Mouse (Mus musculus) bone marrow macrophage, adult 2 months (primary cell): Measurements from ENCODE around the gene Cnn3. TPM values are rescaled to one million over a fixed set of nuclear protein-coding genes. Genes with fewer than 3 reads are reported as not detected.

Experiments used
- H3K27ac ChIP-seq: 2 replicates; pipeline ENCODE4 v1.5.1; 2012; ENCODE audit warnings: low read depth, low read length; ENCODE audit not compliant: insufficient read depth
- H3K4me1 ChIP-seq: 2 replicates; pipeline ENCODE4 v1.6.1; 2012; ENCODE audit warnings: low read length; ENCODE audit not compliant: control insufficient read depth, insufficient read depth
- H3K4me3 ChIP-seq: 2 replicates; pipeline ENCODE4 v1.5.1; 2012; ENCODE audit warnings: mild to moderate bottlenecking, low read length, moderate library complexity; ENCODE audit not compliant: insufficient read depth
- CTCF ChIP-seq: IDR thresholded peaks from 2 replicates; pipeline ENCODE4 v1.5.1; 2012; ENCODE audit warnings: low read depth, mild to moderate bottlenecking, low read length, moderate library complexity
- POLR2A ChIP-seq: IDR thresholded peaks from 2 replicates; pipeline ENCODE4 v1.6.1; 2012; ENCODE audit warnings: mild to moderate bottlenecking, low read depth, low read length, borderline replicate concordance
- polyA plus RNA-seq: library from polyadenylated mRNA; stranded (reverse); fragments of >200 nt; gene quantifications from 2 replicates; pipeline ENCODE4 v1.2.4, GENCODE M21; 2012; ENCODE audit not compliant: missing spikeins, insufficient read depth, insufficient read length

Gene Cnn3
- polyA plus RNA-seq, 1 experiment: 1.3 TPM

GRCm38 (mm10) chr3:121465795-121466194 lies 39.5 kb downstream of the Cnn3 start:
- TF ChIP-seq CTCF (no peak), POLR2A (no peak)
- H3K4me1 ChIP-seq: no peaks in the 10 kb centered on the region
- H3K4me3 ChIP-seq: no peak overlapping the region
- no peak overlapping the region for H3K27ac ChIP-seq

- H3K27ac ChIP-seq: no peak overlapping the region
- TF ChIP-seq CTCF (no peak), POLR2A (no peak)
- H3K4me3 ChIP-seq: no peak overlapping the region
- H3K4me1 ChIP-seq: no peaks in the 10 kb centered on the region
These were observed 40.8 kb downstream of the Cnn3 start for GRCm38 (mm10) chr3:121467094-121467552.

GRCm38 (mm10) chr3:121468136-121468535 lies 41.8 kb downstream of the Cnn3 start:
- Histone ChIP-seq H3K27ac (no peak overlapping the region), H3K4me3 (no peak overlapping the region), H3K4me1 (no peaks in the 10 kb centered on the region)
- TF ChIP-seq CTCF (no peak), POLR2A (no peak)

GRCm38 (mm10) chr3:121469185-121469975 lies 43.1 kb downstream of the Cnn3 start:
- no peak for TF ChIP-seq POLR2A
- no peak for TF ChIP-seq CTCF
- no peaks in the 10 kb centered on the region for H3K4me1 ChIP-seq
- H3K4me3 ChIP-seq: no peak overlapping the region
- no peak overlapping the region for H3K27ac ChIP-seq

GRCm38 (mm10) chr3:121471703-121472102 lies 45.4 kb downstream of the Cnn3 start:
- H3K4me1 ChIP-seq: no peaks in the 10 kb centered on the region

GRCm38 (mm10) chr3:121474738-121475137 lies 48.4 kb downstream of the Cnn3 start:
- H3K27ac ChIP-seq: no peak overlapping the region
- no peaks in the 10 kb centered on the region for H3K4me1 ChIP-seq
- H3K4me3 ChIP-seq: no peak overlapping the region
- TF ChIP-seq POLR2A (no peak), CTCF (no peak)

More at GRCm38 (mm10) chr3:121471703-121472102, 45.4 kb downstream of the Cnn3 start:
- no peak overlapping the region for H3K27ac ChIP-seq
- no peak overlapping the region for H3K4me3 ChIP-seq
- TF ChIP-seq POLR2A: no peak
- no peak for TF ChIP-seq CTCF

- no peak overlapping the region for H3K4me3 ChIP-seq
- no peak overlapping the region for H3K27ac ChIP-seq
- H3K4me1 ChIP-seq: no peaks in the 10 kb centered on the region
- no peak for TF ChIP-seq CTCF
- no peak for TF ChIP-seq POLR2A
These were observed 54.0 kb downstream of the Cnn3 start for GRCm38 (mm10) chr3:121480030-121480960.

GRCm38 (mm10) chr3:121480961-121481436 lies 54.7 kb downstream of the Cnn3 start:
- no peak for TF ChIP-seq CTCF
- no peaks in the 10 kb centered on the region for H3K4me1 ChIP-seq
- no peak overlapping the region for H3K27ac ChIP-seq
- no peak overlapping the region for H3K4me3 ChIP-seq

- no peaks in the 10 kb centered on the region for H3K4me1 ChIP-seq
- no peak overlapping the region for H3K27ac ChIP-seq
- no peak overlapping the region for H3K4me3 ChIP-seq
- TF ChIP-seq POLR2A (no peak), CTCF (no peak)
These were observed 55.3 kb downstream of the Cnn3 start for GRCm38 (mm10) chr3:121481564-121481963.
